Mouse (Mus musculus) CH12.LX (cell line): ENCODE results near the gene Jak2. TPM values are rescaled to one million over a fixed set of nuclear protein-coding genes. Genes with fewer than 3 reads are reported as not detected.
A peak's percentile ranks its signal among the peaks of the same experiment; 100 is the strongest.

Source experiments
- DNase-seq: peaks from one replicate; pipeline ENCODE4 v3.0.0-alpha.2; 2013; ENCODE audit errors: extremely low read depth
- H3K27ac ChIP-seq: 2 replicates; pipeline ENCODE4 v1.5.1; 2012; ENCODE audit warnings: low read depth, mild to moderate bottlenecking, control low read depth, moderate library complexity; ENCODE audit not compliant: insufficient read depth
- H3K27me3 ChIP-seq: replicated peaks from 2 replicates; pipeline ENCODE3; 2012; ENCODE audit warnings: inconsistent platforms
- H3K36me3 ChIP-seq, 2 experiments: replicated peaks in 1 of 2; 2 replicates each; pipeline versions ENCODE3 to v1.6.1; 2012; ENCODE audit warnings: inconsistent platforms in 1 of 2, low read length in 1 of 2, mild to moderate bottlenecking in 1 of 2, mixed read lengths in 1 of 2, moderate library complexity in 1 of 2; ENCODE audit not compliant: control insufficient read depth in 1 of 2, insufficient read depth in 1 of 2
- H3K4me1 ChIP-seq, 2 experiments: 2 replicates each; pipeline ENCODE4 v1.6.1; 2012; ENCODE audit warnings: inconsistent platforms in 1 of 2, moderate library complexity in 1 of 2; ENCODE audit not compliant: insufficient read depth in 2 of 2, control insufficient read depth in 1 of 2
- H3K4me2 ChIP-seq: 2 replicates; pipeline ENCODE4 v1.6.1; 2012; ENCODE audit warnings: low read depth, mild to moderate bottlenecking, control low read depth; ENCODE audit not compliant: poor library complexity, insufficient read depth, severe bottlenecking
- H3K4me3 ChIP-seq, 3 experiments: fragments of 150-350 bp in 1 of 3; sonication (generic) in 1 of 3; replicated peaks in 1 of 3; 2 replicates each; pipeline versions ENCODE3 to v1.5.1; 2011 to 2012; ENCODE audit warnings: low read depth in 2 of 3, low read length in 2 of 3, mild to moderate bottlenecking in 2 of 3, moderate library complexity in 2 of 3, control low read depth in 1 of 3, improper control_type of control experiment in 1 of 3, inconsistent platforms in 1 of 3, mixed read lengths in 1 of 3; ENCODE audit not compliant: poor library complexity in 1 of 3
- H3K79me2 ChIP-seq: replicated peaks from 2 replicates; pipeline ENCODE4 v1.6.1; 2012; ENCODE audit warnings: mild to moderate bottlenecking, moderate library complexity; ENCODE audit not compliant: control insufficient read depth, poor library complexity, insufficient read depth, severe bottlenecking; ENCODE audit errors: extremely low read depth
- H3K9ac ChIP-seq: 2 replicates; pipeline ENCODE4 v1.6.1; 2012; ENCODE audit warnings: low read depth, mild to moderate bottlenecking, control low read depth, moderate library complexity; ENCODE audit not compliant: insufficient read depth
- H3K9me3 ChIP-seq: replicated peaks from 2 replicates; pipeline ENCODE3; 2012; ENCODE audit warnings: low read length, inconsistent platforms, mixed read lengths
- BHLHE40 ChIP-seq: IDR thresholded peaks from 2 replicates; pipeline ENCODE4 v1.6.1; 2011; ENCODE audit warnings: mild to moderate bottlenecking, low read depth, low read length, improper control_type of control experiment
- CHD1 ChIP-seq: IDR thresholded peaks from 2 replicates; pipeline ENCODE4 v1.6.1; 2012; ENCODE audit warnings: low read depth, low read length, improper control_type of control experiment, inconsistent platforms
- CHD2 ChIP-seq: IDR thresholded peaks from 2 replicates; pipeline ENCODE4 v1.6.1; 2011; ENCODE audit warnings: low read length, improper control_type of control experiment
- CTCF ChIP-seq, 2 experiments: IDR thresholded peaks in 1 of 2; conservative IDR thresholded peaks in 1 of 2; 2 replicates each; pipeline ENCODE4 v1.5.1; 2011 to 2012; ENCODE audit warnings: low read depth in 2 of 2, low read length in 2 of 2, improper control_type of control experiment in 1 of 2, inconsistent platforms in 1 of 2, mild to moderate bottlenecking in 1 of 2, moderate library complexity in 1 of 2
- E2F4 ChIP-seq: IDR thresholded peaks from 2 replicates; pipeline ENCODE4 v1.6.1; 2011; ENCODE audit warnings: low read depth, low read length, improper control_type of control experiment; ENCODE audit not compliant: insufficient replicate concordance
- ELF1 ChIP-seq: IDR thresholded peaks from 2 replicates; pipeline ENCODE4 v1.6.1; 2014; ENCODE audit warnings: low read depth, mild to moderate bottlenecking, inconsistent platforms, low read length, improper control_type of control experiment
- EP300 ChIP-seq: IDR thresholded peaks from 2 replicates; pipeline ENCODE4 v1.6.1; 2011; ENCODE audit warnings: low read length, improper control_type of control experiment
- ETS1 ChIP-seq: conservative IDR thresholded peaks from 2 replicates; pipeline ENCODE4 v1.6.1; 2012; ENCODE audit warnings: low read depth, mild to moderate bottlenecking, inconsistent platforms, low read length, improper control_type of control experiment, moderate library complexity
- GABPA ChIP-seq: IDR thresholded peaks from 2 replicates; pipeline ENCODE4 v1.6.1; 2012; ENCODE audit warnings: low read depth, low read length, improper control_type of control experiment, inconsistent platforms; ENCODE audit not compliant: insufficient replicate concordance
- HCFC1 ChIP-seq: IDR thresholded peaks from 2 replicates; pipeline ENCODE4 v1.6.1; 2012; ENCODE audit warnings: low read depth, mild to moderate bottlenecking, inconsistent platforms, low read length, improper control_type of control experiment
- IRF4 ChIP-seq: IDR thresholded peaks from 2 replicates; pipeline ENCODE4 v1.6.1; 2014; ENCODE audit warnings: low read depth, mild to moderate bottlenecking, inconsistent platforms, low read length, improper control_type of control experiment
- JUN ChIP-seq: IDR thresholded peaks from 2 replicates; pipeline ENCODE4 v1.6.1; 2011; ENCODE audit warnings: low read depth, mild to moderate bottlenecking, low read length, improper control_type of control experiment, moderate library complexity; ENCODE audit not compliant: insufficient read depth
- JUND ChIP-seq: conservative IDR thresholded peaks from 2 replicates; pipeline ENCODE4 v1.6.1; 2011; ENCODE audit warnings: low read depth, low read length, improper control_type of control experiment
- KAT2A ChIP-seq: IDR thresholded peaks from 2 replicates; pipeline ENCODE4 v1.6.1; 2012; ENCODE audit warnings: low read length, improper control_type of control experiment, inconsistent platforms; ENCODE audit not compliant: insufficient replicate concordance
- MAFK ChIP-seq: IDR thresholded peaks from 2 replicates; pipeline ENCODE4 v1.6.1; 2011; ENCODE audit warnings: low read length, improper control_type of control experiment; ENCODE audit not compliant: insufficient replicate concordance
- MAX ChIP-seq: IDR thresholded peaks from 2 replicates; pipeline ENCODE4 v1.6.1; 2011; ENCODE audit warnings: low read length, improper control_type of control experiment
- MAZ ChIP-seq: IDR thresholded peaks from 2 replicates; pipeline ENCODE4 v1.6.1; 2012; ENCODE audit warnings: low read depth, mild to moderate bottlenecking, inconsistent platforms, low read length, improper control_type of control experiment, moderate library complexity
- MEF2A ChIP-seq: IDR thresholded peaks from 2 replicates; pipeline ENCODE4 v1.6.1; 2014; ENCODE audit warnings: low read depth, mild to moderate bottlenecking, inconsistent platforms, low read length, improper control_type of control experiment, borderline replicate concordance
- MXI1 ChIP-seq: IDR thresholded peaks from 2 replicates; pipeline ENCODE4 v1.6.1; 2011; ENCODE audit warnings: mild to moderate bottlenecking, low read depth, low read length, improper control_type of control experiment
- MYC ChIP-seq: IDR thresholded peaks from 2 replicates; pipeline ENCODE4 v1.6.1; 2011; ENCODE audit warnings: low read depth, mild to moderate bottlenecking, improper control_type of control experiment, low read length
- NELFE ChIP-seq: IDR thresholded peaks from 2 replicates; pipeline ENCODE4 v1.6.1; 2011; ENCODE audit warnings: low read depth, low read length, improper control_type of control experiment
- NRF1 ChIP-seq: IDR thresholded peaks from 2 replicates; pipeline ENCODE4 v1.6.1; 2014; ENCODE audit warnings: low read depth, mild to moderate bottlenecking, inconsistent platforms, low read length, improper control_type of control experiment, moderate library complexity
- PAX5 ChIP-seq: IDR thresholded peaks from 2 replicates; pipeline ENCODE4 v1.6.1; 2012; ENCODE audit warnings: low read length, inconsistent platforms, mixed read lengths
- POLR2A ChIP-seq: IDR thresholded peaks from 2 replicates; pipeline ENCODE4 v1.6.1; 2011; ENCODE audit warnings: low read depth, mild to moderate bottlenecking, improper control_type of control experiment, low read length
- POLR2AphosphoS2 ChIP-seq: IDR thresholded peaks from 2 replicates; pipeline ENCODE4 v1.6.1; 2011; ENCODE audit warnings: low read depth, low read length, improper control_type of control experiment
- RAD21 ChIP-seq: IDR thresholded peaks from 2 replicates; pipeline ENCODE4 v1.6.1; 2011; ENCODE audit warnings: low read depth, mild to moderate bottlenecking, low read length, improper control_type of control experiment, moderate library complexity
- RCOR1 ChIP-seq: conservative IDR thresholded peaks from 2 replicates; pipeline ENCODE4 v1.6.1; 2012; ENCODE audit warnings: low read depth, mild to moderate bottlenecking, inconsistent platforms, low read length, improper control_type of control experiment
- SIN3A ChIP-seq: IDR thresholded peaks from 2 replicates; pipeline ENCODE4 v1.6.1; 2012; ENCODE audit warnings: low read length, improper control_type of control experiment, inconsistent platforms
- SMC3 ChIP-seq: IDR thresholded peaks from 2 replicates; pipeline ENCODE4 v1.6.1; 2011; ENCODE audit warnings: low read depth, low read length, improper control_type of control experiment
- TBP ChIP-seq: conservative IDR thresholded peaks from 2 replicates; pipeline ENCODE4 v1.6.1; 2011; ENCODE audit warnings: low read depth, low read length, improper control_type of control experiment
- TCF12 ChIP-seq: IDR thresholded peaks from 2 replicates; pipeline ENCODE4 v1.6.1; 2014; ENCODE audit warnings: low read depth, mild to moderate bottlenecking, inconsistent platforms, low read length, improper control_type of control experiment
- UBTF ChIP-seq: IDR thresholded peaks from 2 replicates; pipeline ENCODE4 v1.6.1; 2012; ENCODE audit warnings: low read depth, mild to moderate bottlenecking, inconsistent platforms, low read length, improper control_type of control experiment, moderate library complexity
- USF1 ChIP-seq: IDR thresholded peaks from 2 replicates; pipeline ENCODE4 v1.6.1; 2014; ENCODE audit warnings: low read depth, mild to moderate bottlenecking, inconsistent platforms, low read length, improper control_type of control experiment
- USF2 ChIP-seq: conservative IDR thresholded peaks from 2 replicates; pipeline ENCODE4 v1.6.1; 2011; ENCODE audit warnings: low read depth, low read length, improper control_type of control experiment
- ZC3H11A ChIP-seq: IDR thresholded peaks from 2 replicates; pipeline ENCODE4 v1.6.1; 2012; ENCODE audit warnings: low read depth, mild to moderate bottlenecking, inconsistent platforms, low read length, improper control_type of control experiment
- ZKSCAN1 ChIP-seq: IDR thresholded peaks from 2 replicates; pipeline ENCODE4 v1.6.1; 2012; ENCODE audit warnings: low read depth, inconsistent platforms, low read length, improper control_type of control experiment, borderline replicate concordance
- ZMIZ1 ChIP-seq: IDR thresholded peaks from 2 replicates; pipeline ENCODE4 v1.6.1; 2012; ENCODE audit warnings: low read depth, mild to moderate bottlenecking, inconsistent platforms, low read length, improper control_type of control experiment
- ZNF384 ChIP-seq: IDR thresholded peaks from 2 replicates; pipeline ENCODE4 v1.6.1; 2012; ENCODE audit warnings: low read depth, low read length, improper control_type of control experiment, inconsistent platforms
- dilution Hi-C: fragments of 300-500 bp; cut with MboI; formaldehyde crosslinking; loops from 2 replicates; pipeline ENCODE4 v1.14.3; 2020; ENCODE audit warnings: low sequenced_read_pairs; ENCODE audit not compliant: extremely low pct_unique_long_range_greater_than_20kb, extremely low pct_ligation_motif_present
- in situ Hi-C: fragments of 300-500 bp; cut with MboI; formaldehyde crosslinking; loops from 3 replicates; pipeline ENCODE4 v1.14.3; 2019; ENCODE audit warnings: low sequenced_read_pairs, low pct_ligation_motif_present, low pct_unique_long_range_greater_than_20kb, mixed read lengths
- polyA plus RNA-seq: library from polyadenylated mRNA; unstranded; fragments of >175 nt; gene quantifications from 2 replicates; pipeline ENCODE4 v1.2.1, GENCODE M21; 2012; ENCODE audit warnings: low read depth; ENCODE audit not compliant: insufficient read length
- total RNA-seq, 2 experiments: library from RNA; depleted of rRNA; stranded (reverse); fragments of 300-350 nt in 1 of 2; fragments of >200 nt in 1 of 2; gene quantifications; 2 replicates each; pipeline ENCODE4 v1.2.3; 2012 to 2014

Gene Jak2
- total and polyA plus RNA-seq, 3 experiments = 6.6 to 11.5 (median 8.4) TPM

DNA sequence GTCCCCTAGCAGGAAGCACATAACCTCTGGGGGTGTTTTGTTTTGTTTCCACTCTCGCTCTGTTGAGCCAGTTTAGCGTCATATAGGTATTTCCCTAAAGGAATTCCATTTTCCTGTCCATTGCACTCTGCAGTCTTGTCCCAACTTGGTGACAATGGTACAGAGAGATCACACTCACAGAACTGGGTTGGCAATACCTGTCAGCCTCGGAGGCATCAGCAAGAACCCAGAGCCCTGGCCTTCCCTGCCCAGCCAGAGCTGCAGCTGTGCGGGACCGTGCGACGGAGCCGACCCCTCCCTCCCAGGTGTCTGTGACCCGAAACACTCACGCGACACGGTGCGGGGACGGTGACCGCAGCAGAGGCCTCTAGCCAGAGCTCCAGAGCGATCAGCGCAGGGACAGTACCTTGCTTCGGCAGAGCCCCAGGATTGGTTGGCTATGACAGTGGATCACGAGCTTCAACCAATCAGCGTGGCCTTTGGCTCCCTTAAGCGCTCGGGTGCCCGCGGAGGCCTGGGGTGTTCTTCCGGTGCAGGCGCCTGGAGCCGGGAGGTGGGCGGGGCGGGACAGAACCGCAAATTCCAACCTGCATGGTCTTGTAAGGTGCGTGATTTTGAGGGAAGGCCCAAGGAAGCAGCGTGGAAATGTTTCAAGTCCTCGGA, 110.0 kb downstream of the Jak2 start:
- Histone ChIP-seq H3K79me2 (no peaks in the 10 kb centered on the region; the same call in 1 of the 2 replicates), H3K36me3 (peaks cover 9 to 41% of the 10 kb centered on the region in 2 experiments), H3K9me3 (no peaks in the 10 kb centered on the region), H3K27me3 (no peaks in the 10 kb centered on the region), H3K4me2 (peak overlapping the region; percentile 78), H3K27ac (no peak overlapping the region), H3K4me3 (peak overlapping the region; percentile 53 to 69 (median 56)), H3K4me1 (peaks cover 21 to 50% of the 10 kb centered on the region in 2 experiments), H3K9ac (peak overlapping the region; percentile 40)
- dilution Hi-C loops = no loop called here
- in situ Hi-C loops = loop anchor here (25.0 kb wide), 2 partner anchors 451 to 574 kb away; partner anchors contain the start of genes 9930021J03Rik and Ranbp6
- peak; percentile 58 for TF ChIP-seq HCFC1
- TF ChIP-seq RCOR1 = 0 out of 2 replicates have a peak, but pooled peaks have one; percentile 14
- TF ChIP-seq MYC = no peak
- peak; percentile 39; the same call in 1 of the 2 replicates for TF ChIP-seq ETS1
- TF ChIP-seq NRF1 = peak; percentile 14
- TF ChIP-seq POLR2A = peak; percentile 45; the same call in 1 of the 2 replicates
- 0 out of 2 replicates have a peak, but pooled peaks have one; percentile 43 for TF ChIP-seq MXI1
- no peak for TF ChIP-seq MAX
- no peak for TF ChIP-seq POLR2AphosphoS2
- TF ChIP-seq CHD1 = no peak
- TF ChIP-seq JUND = no peak
- no peak for TF ChIP-seq ZNF384
- TF ChIP-seq TCF12 = peak; percentile 49; the same call in 1 of the 2 replicates
- no peak for TF ChIP-seq JUN
- no peak for TF ChIP-seq E2F4
- no peak for TF ChIP-seq USF2
- TF ChIP-seq BHLHE40 = peak; percentile 96
- TF ChIP-seq SMC3 = no peak
- no peak for TF ChIP-seq TBP
- no peak for TF ChIP-seq RAD21
- TF ChIP-seq GABPA = no peak
- TF ChIP-seq MAFK = no peak
- no peak for TF ChIP-seq ZC3H11A
- TF ChIP-seq EP300 = no peak
- no peak for TF ChIP-seq ZMIZ1
- TF ChIP-seq PAX5 = no peak
- no peak; the same call in 1 of the 2 replicates for TF ChIP-seq NELFE
- no peak for TF ChIP-seq KAT2A
- TF ChIP-seq CTCF (conservative IDR thresholded peaks at IDR 0.05 in 1 of 2, IDR thresholded peaks at IDR 0.05 in 1 of 2; ENCODE audit: low read depth in 2 of 2, low read length in 2 of 2) = no peak
- TF ChIP-seq MEF2A = no peak
- peak; percentile 60; the same call in 1 of the 2 replicates for TF ChIP-seq SIN3A
- peak; percentile 72 for TF ChIP-seq ELF1
- TF ChIP-seq CHD2 = peak; percentile 19; the same call in 1 of the 2 replicates
- TF ChIP-seq ZKSCAN1 = no peak
- no peak for TF ChIP-seq IRF4
- no peak for TF ChIP-seq USF1
- TF ChIP-seq MAZ = 0 out of 2 replicates have a peak, but pooled peaks have one; percentile 19
- no peak for TF ChIP-seq UBTF
- DNase-seq = peak; percentile 92
